Mouse (Mus musculus) bone marrow, adult 2 months (tissue): ENCODE measurements around the gene Lrmda. TPM values are rescaled to one million over a fixed set of nuclear protein-coding genes. Genes with fewer than 3 reads are reported as not detected.

Experiments
- H3K27ac ChIP-seq: fragments of 200-500 bp; 2 replicates; pipeline ENCODE4 v1.5.1; 2012; ENCODE audit warnings: low read depth, mild to moderate bottlenecking, control low read depth, inconsistent platforms, low read length; ENCODE audit not compliant: control insufficient read depth, poor library complexity, insufficient read depth
- H3K4me1 ChIP-seq: fragments of 200-500 bp; 2 replicates; pipeline ENCODE4 v1.6.1; 2011; ENCODE audit warnings: low read length; ENCODE audit not compliant: control insufficient read depth, insufficient read depth
- H3K4me3 ChIP-seq: fragments of 200-500 bp; replicated peaks from 2 replicates; pipeline ENCODE3; 2011; ENCODE audit warnings: mild to moderate bottlenecking, low read depth, low read length, control low read depth; ENCODE audit not compliant: control insufficient read depth
- CTCF ChIP-seq: fragments of 200-500 bp; IDR thresholded peaks from 2 replicates; pipeline ENCODE4 v1.5.1; 2011; ENCODE audit warnings: low read length, control low read depth; ENCODE audit not compliant: control insufficient read depth, insufficient read depth
- POLR2A ChIP-seq: fragments of 200-500 bp; IDR thresholded peaks from 2 replicates; pipeline ENCODE4 v1.6.1; 2011; ENCODE audit warnings: low read depth, mild to moderate bottlenecking, control low read depth, low read length, borderline replicate concordance; ENCODE audit not compliant: control insufficient read depth
- WGBS: fragments of 180-500 bp; shearing (Covaris S2); methylation state at CpG from one replicate; pipeline ENCODE4 v1.1.7; 2018; 5-methylcytosine and 5-hydroxymethylcytosine counted together
- polyA plus RNA-seq: library from polyadenylated mRNA; stranded (reverse); fragments of >200 nt; gene quantifications from 2 replicates; pipeline ENCODE4 v1.2.4, GENCODE M21; 2011; ENCODE audit warnings: low replicate concordance; ENCODE audit not compliant: missing spikeins, insufficient read depth, insufficient read length

Lrmda gene
- polyA plus RNA-seq, 1 experiment: 3.8 TPM

GRCm38 (mm10) chr14:22952981-22953380, 933.5 kb downstream of the Lrmda start:
- no peaks in the 10 kb centered on the region for H3K4me1 ChIP-seq
- H3K4me3 ChIP-seq: no peak overlapping the region
- WGBS: 74% methylated on average over 1 of the region's 1 CpGs
- no peak overlapping the region for H3K27ac ChIP-seq
- TF ChIP-seq CTCF (no peak), POLR2A (no peak)

- Histone ChIP-seq H3K27ac (no peak overlapping the region), H3K4me3 (no peak overlapping the region), H3K4me1 (no peaks in the 10 kb centered on the region)
- no peak for TF ChIP-seq POLR2A
- TF ChIP-seq CTCF: no peak
- WGBS: 48% methylated on average over 1 of the region's 1 CpGs
Observed at GRCm38 (mm10) chr14:22960166-22960565, 940.7 kb downstream of the Lrmda start.

- Histone ChIP-seq H3K4me1 (no peaks in the 10 kb centered on the region), H3K4me3 (no peak overlapping the region), H3K27ac (no peak overlapping the region)
- 78% methylated on average over 9 of the region's 9 CpGs for WGBS
- no peak for TF ChIP-seq CTCF
- TF ChIP-seq POLR2A: no peak
Observed at GRCm38 (mm10) chr14:22964796-22965660, 945.5 kb downstream of the Lrmda start.

GRCm38 (mm10) chr14:22968705-22969104, 949.2 kb downstream of the Lrmda start:
- Histone ChIP-seq H3K4me3 (no peak overlapping the region), H3K4me1 (no peaks in the 10 kb centered on the region), H3K27ac (no peak overlapping the region)
- no peak for TF ChIP-seq CTCF
- no peak for TF ChIP-seq POLR2A
- WGBS: 77% methylated on average over 5 of the region's 5 CpGs

GRCm38 (mm10) chr14:22986736-22987135, 967.2 kb downstream of the Lrmda start:
- no peak for TF ChIP-seq POLR2A
- no peak for TF ChIP-seq CTCF
- no peaks in the 10 kb centered on the region for H3K4me1 ChIP-seq
- H3K27ac ChIP-seq: no peak overlapping the region
- 33% methylated on average over 2 of the region's 2 CpGs for WGBS
- no peak overlapping the region for H3K4me3 ChIP-seq

GRCm38 (mm10) chr14:22988090-22988669, 968.7 kb downstream of the Lrmda start:
- no peak for TF ChIP-seq CTCF
- TF ChIP-seq POLR2A: no peak
- no peak overlapping the region for H3K4me3 ChIP-seq
- H3K4me1 ChIP-seq: no peaks in the 10 kb centered on the region
- WGBS: 67% methylated on average over 3 of the region's 3 CpGs
- H3K27ac ChIP-seq: no peak overlapping the region

- WGBS: 68% methylated on average over 8 of the region's 8 CpGs
- no peak overlapping the region for H3K4me3 ChIP-seq
- no peak for TF ChIP-seq POLR2A
- TF ChIP-seq CTCF: no peak
- no peaks in the 10 kb centered on the region for H3K4me1 ChIP-seq
- H3K27ac ChIP-seq: no peak overlapping the region
Observed at GRCm38 (mm10) chr14:22995184-22995935, 975.8 kb downstream of the Lrmda start.

GRCm38 (mm10) chr14:22998906-22999305, 979.4 kb downstream of the Lrmda start:
- WGBS: 78% methylated on average over 3 of the region's 3 CpGs
- H3K4me3 ChIP-seq: no peak overlapping the region
- H3K4me1 ChIP-seq: no peaks in the 10 kb centered on the region
- H3K27ac ChIP-seq: no peak overlapping the region
- TF ChIP-seq CTCF (no peak), POLR2A (no peak)
